Mouse (Mus musculus) erythroblast, embryonic 14.5 days (primary cell): ENCODE measurements around the gene Ccdc142.

Source experiments
- GATA1 ChIP-seq: IDR thresholded peaks from 2 replicates; pipeline ENCODE4 v1.6.1; 2012; ENCODE audit warnings: low read length, inconsistent platforms, mixed read lengths
- TAL1 ChIP-seq: IDR thresholded peaks from 3 replicates; pipeline ENCODE4 v1.6.1; 2012; ENCODE audit warnings: low read length, inconsistent platforms, mixed read lengths

DNA sequence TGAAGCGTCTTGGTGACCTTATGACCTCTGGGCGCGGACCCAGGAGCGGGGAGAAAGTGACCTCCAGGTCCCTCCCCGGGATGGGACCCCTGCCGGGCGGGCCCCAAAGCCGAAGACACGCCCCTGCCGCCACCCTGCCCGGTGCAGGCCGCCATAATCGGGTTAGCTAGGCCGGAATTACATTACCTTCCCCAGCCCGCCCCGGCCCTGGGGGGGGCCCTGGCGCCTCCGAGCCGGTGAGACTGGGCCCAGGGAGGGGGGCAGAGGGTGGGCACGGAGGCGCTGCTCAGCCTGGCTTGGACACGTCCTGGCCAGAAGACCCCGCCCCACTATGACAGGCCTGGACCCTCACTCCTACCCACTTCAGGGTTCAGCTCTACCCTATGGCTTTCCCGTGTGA is 30.2 kb upstream of the Ccdc142 start:
- TF ChIP-seq GATA1 (no peak), TAL1 (no peak)
